Mouse (Mus musculus): Measurements from ENCODE around the gene Ier3. TPM values are rescaled to one million over a fixed set of nuclear protein-coding genes. Genes with fewer than 3 reads are reported as not detected.
A peak's percentile ranks its signal among the peaks of the same experiment; 100 is the strongest.

Gene Ier3
- total and polyA plus RNA-seq, 2 experiments from 2014 or later, result 19.4 TPM

DNA sequence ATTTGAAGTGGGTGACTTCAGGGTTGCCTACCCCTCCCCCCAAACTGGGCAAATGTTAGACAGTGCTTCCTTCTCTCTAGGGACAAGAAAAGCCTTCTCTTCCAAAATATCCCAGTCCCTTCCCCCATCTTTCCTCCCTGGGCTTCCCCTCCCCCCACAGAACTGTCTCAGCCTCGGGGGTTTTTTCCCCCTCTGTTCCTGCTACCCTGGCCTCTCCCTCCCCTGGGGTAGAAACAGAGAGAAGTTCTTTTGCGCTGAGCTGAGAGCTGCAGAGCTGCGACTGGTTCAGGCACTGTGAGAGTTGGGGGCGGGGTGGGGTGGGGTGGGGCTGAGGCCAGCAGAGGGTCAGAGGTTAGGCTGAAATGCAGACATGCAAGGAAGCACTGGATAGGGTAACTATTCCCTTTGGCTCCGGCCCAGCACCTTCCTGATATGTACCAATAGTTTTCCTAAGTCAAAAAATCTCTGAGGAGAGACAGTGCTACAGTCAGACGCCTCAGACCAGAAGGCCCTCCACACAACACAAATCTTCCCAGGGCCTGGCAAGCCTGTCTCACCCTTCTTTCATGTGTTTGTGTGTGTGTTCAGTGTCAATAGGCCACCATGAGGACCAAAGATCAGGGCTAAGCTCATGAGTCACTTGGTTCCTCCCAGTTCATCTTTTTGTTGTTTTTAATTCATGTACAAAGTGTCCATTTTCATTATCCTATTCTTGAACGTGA, 48.0 kb downstream of the Ier3 start:
- DNase-seq (ENCODE audit: low spot score), result peak; percentile 58
- no peaks in the 10 kb centered on the region for H3K9me3 ChIP-seq (ENCODE audit: low read length)
- H3K4me2 ChIP-seq (ENCODE audit: low read depth, low read length), result peak overlapping the region; percentile 93
- no peak for ATAC-seq
- no peaks in the 10 kb centered on the region for H3K27me3 ChIP-seq (ENCODE audit: insufficient read depth, low read length)
- TF ChIP-seq CTCF (IDR thresholded peaks at IDR 0.05; ENCODE audit: low read depth), result no peak
- peaks cover 19% of the 10 kb centered on the region for H3K4me1 ChIP-seq (ENCODE audit: insufficient read depth, low read length)
- peak overlapping the region; percentile 56 for H3K4me3 ChIP-seq (ENCODE audit: low read length)
- peak overlapping the region; percentile 95 for H3K27ac ChIP-seq
- no peaks in the 10 kb centered on the region for H3K36me3 ChIP-seq (ENCODE audit: insufficient read depth, low read length)
- H3K9ac ChIP-seq (replicated peaks; ENCODE audit: low read length), result peak overlapping the region; percentile 84
- 2% methylated on average over 7 of the region's 7 CpGs for WGBS

DNA sequence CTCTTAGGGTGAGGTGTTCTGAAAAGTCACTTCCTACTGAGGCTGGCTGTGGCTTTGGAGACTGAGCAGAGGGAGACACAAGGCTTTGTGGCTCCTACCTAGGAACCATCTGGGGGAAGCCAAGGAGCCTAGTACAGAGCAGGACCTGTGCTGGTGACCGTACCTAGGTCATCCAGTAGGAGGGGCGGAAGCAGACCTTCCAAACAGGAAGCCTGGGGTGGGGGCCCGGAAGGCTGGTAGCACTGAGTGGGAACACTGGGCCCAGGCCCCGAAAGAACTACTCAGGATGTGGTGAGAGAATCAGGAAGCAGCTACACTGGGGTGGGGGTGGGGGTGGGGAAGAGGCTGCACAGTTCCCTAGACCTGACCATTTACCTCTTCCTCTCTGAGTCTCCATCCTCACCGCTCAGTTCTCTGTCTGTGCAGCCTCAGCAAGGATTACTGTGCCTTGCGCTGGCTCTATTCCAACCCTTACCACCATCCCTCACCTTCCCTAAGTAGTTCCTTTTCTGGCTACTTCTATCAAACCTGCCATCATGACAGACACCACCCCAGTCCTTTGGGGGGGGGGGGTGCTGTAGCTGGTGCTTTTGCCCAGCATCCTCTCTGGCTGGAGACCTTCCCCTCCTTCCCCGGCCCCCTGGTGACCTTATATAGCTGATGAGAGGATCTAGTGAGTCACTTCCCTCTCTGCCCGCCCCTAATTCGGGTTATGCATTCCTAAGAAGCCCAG, 48.8 kb downstream of the Ier3 start:
- 65% methylated on average over 8 of the region's 9 CpGs for WGBS
- ATAC-seq, result no peak
- peak overlapping the region; percentile 56 for H3K4me3 ChIP-seq (ENCODE audit: low read length)
- no peaks in the 10 kb centered on the region for H3K9me3 ChIP-seq (ENCODE audit: low read length)
- no peaks in the 10 kb centered on the region for H3K27me3 ChIP-seq (ENCODE audit: insufficient read depth, low read length)
- peak overlapping the region; percentile 24; the same call in 1 of the 2 replicates for H3K9ac ChIP-seq (replicated peaks; ENCODE audit: low read length)
- TF ChIP-seq CTCF (IDR thresholded peaks at IDR 0.05; ENCODE audit: low read depth), result no peak
- H3K27ac ChIP-seq, result peak overlapping the region; percentile 95
- peaks cover 19% of the 10 kb centered on the region for H3K4me1 ChIP-seq (ENCODE audit: insufficient read depth, low read length)
- DNase-seq (ENCODE audit: low spot score), result no peak
- peak overlapping the region; percentile 93 for H3K4me2 ChIP-seq (ENCODE audit: low read depth, low read length)
- peaks cover 3% of the 10 kb centered on the region; the same call in 1 of the 2 replicates for H3K36me3 ChIP-seq (ENCODE audit: insufficient read depth, low read length)

GRCm38 (mm10) chr17:35870884-35871696, 49.6 kb downstream of the Ier3 start:
- H3K4me3 ChIP-seq (ENCODE audit: low read length), result peak overlapping the region; percentile 56; the same call in 1 of the 2 replicates
- no peaks in the 10 kb centered on the region for H3K27me3 ChIP-seq (ENCODE audit: insufficient read depth, low read length)
- ATAC-seq (no peak), DNase-seq (ENCODE audit: low spot score) (peak; percentile 23)
- no peak overlapping the region for H3K9ac ChIP-seq (replicated peaks; ENCODE audit: low read length)
- H3K4me2 ChIP-seq (ENCODE audit: low read depth, low read length), result peak overlapping the region; percentile 93
- H3K36me3 ChIP-seq (ENCODE audit: insufficient read depth, low read length), result peaks cover 3% of the 10 kb centered on the region; the same call in 1 of the 2 replicates
- peak overlapping the region; percentile 95; the same call in 1 of the 2 replicates for H3K27ac ChIP-seq
- no peaks in the 10 kb centered on the region for H3K9me3 ChIP-seq (ENCODE audit: low read length)
- 77% methylated on average over 8 of the region's 8 CpGs for WGBS
- peaks cover 19% of the 10 kb centered on the region for H3K4me1 ChIP-seq (ENCODE audit: insufficient read depth, low read length)
- peak; percentile 73 for TF ChIP-seq CTCF (IDR thresholded peaks at IDR 0.05; ENCODE audit: low read depth)

Small RNAs within 50 kb of the gene (microRNA-seq; reads per million reads assigned to microRNA genes)
- gene Gm28033, result 0 to 0.18 reads per million in 2 experiments

Other genes starting within 250 kb of the Ier3 start
- gene Sfta2, start 220.1 kb upstream of the Ier3 start, total RNA-seq (2014; rRNA removed), result not detected in 2 replicates
- not detected in 2 replicates for gene Sfta2, start 220.1 kb upstream of the Ier3 start, polyA plus RNA-seq (2015; fragmentation: Nextera tagmentation; extraction: Ambion mirVana)
- gene Gm9573, start 195.0 kb upstream of the Ier3 start, total RNA-seq (2014; rRNA removed), result not detected in 2 replicates
- gene Gm9573, start 195.0 kb upstream of the Ier3 start, polyA plus RNA-seq (2015; fragmentation: Nextera tagmentation; extraction: Ambion mirVana), result not detected in 2 replicates
- gene Mucl3, start 178.0 kb upstream of the Ier3 start, total RNA-seq (2014; rRNA removed), result 0.61 TPM in 1 of 2 replicates, not detected in the other
- 0.10 TPM in 1 of 2 replicates, not detected in the other for gene Mucl3, start 178.0 kb upstream of the Ier3 start, polyA plus RNA-seq (2015; fragmentation: Nextera tagmentation; extraction: Ambion mirVana)
- gene Vars2, start 154.1 kb upstream of the Ier3 start, total RNA-seq (2014; rRNA removed), result 37.3 and 46.8 TPM in 2 replicates
- 12.6 and 14.8 TPM in 2 replicates for gene Vars2, start 154.1 kb upstream of the Ier3 start, polyA plus RNA-seq (2015; fragmentation: Nextera tagmentation; extraction: Ambion mirVana)
- gene Gtf2h4, start 147.9 kb upstream of the Ier3 start, total RNA-seq (2014; rRNA removed), result 26.1 and 27.2 TPM in 2 replicates
- 18.6 and 21.3 TPM in 2 replicates for gene Gtf2h4, start 147.9 kb upstream of the Ier3 start, polyA plus RNA-seq (2015; fragmentation: Nextera tagmentation; extraction: Ambion mirVana)
- gene Ddr1, start 117.1 kb upstream of the Ier3 start, total RNA-seq (2014; rRNA removed), result 108 and 139 TPM in 2 replicates
- gene Ddr1, start 117.1 kb upstream of the Ier3 start, polyA plus RNA-seq (2015; fragmentation: Nextera tagmentation; extraction: Ambion mirVana), result 63.3 and 66.3 TPM in 2 replicates
- 94.1 and 142 TPM in 2 replicates for gene Flot1, start 1.5 kb downstream of the Ier3 start, total RNA-seq (2014; rRNA removed)
- gene Flot1, start 1.5 kb downstream of the Ier3 start, polyA plus RNA-seq (2015; fragmentation: Nextera tagmentation; extraction: Ambion mirVana), result 162 TPM in 2 replicates
- gene Tubb5, start 16.6 kb downstream of the Ier3 start, total RNA-seq (2014; rRNA removed), result 3,311 and 3,326 TPM in 2 replicates
- 1,502 and 1,606 TPM in 2 replicates for gene Tubb5, start 16.6 kb downstream of the Ier3 start, polyA plus RNA-seq (2015; fragmentation: Nextera tagmentation; extraction: Ambion mirVana)
- gene Mdc1, start 19.8 kb downstream of the Ier3 start, total RNA-seq (2014; rRNA removed), result 14.7 and 26.7 TPM in 2 replicates
- gene Mdc1, start 19.8 kb downstream of the Ier3 start, polyA plus RNA-seq (2015; fragmentation: Nextera tagmentation; extraction: Ambion mirVana), result 3.9 and 4.1 TPM in 2 replicates
- gene Nrm, start 39.6 kb downstream of the Ier3 start, total RNA-seq (2014; rRNA removed), result 14.7 and 27.2 TPM in 2 replicates
- gene Nrm, start 39.6 kb downstream of the Ier3 start, polyA plus RNA-seq (2015; fragmentation: Nextera tagmentation; extraction: Ambion mirVana), result 24.6 and 25.7 TPM in 2 replicates
- gene Ppp1r18, start 43.9 kb downstream of the Ier3 start, total RNA-seq (2014; rRNA removed), result 32.0 and 34.3 TPM in 2 replicates
- gene Ppp1r18, start 43.9 kb downstream of the Ier3 start, polyA plus RNA-seq (2015; fragmentation: Nextera tagmentation; extraction: Ambion mirVana), result 18.4 and 19.3 TPM in 2 replicates
- 31.3 and 33.2 TPM in 2 replicates for gene Dhx16, start 58.1 kb downstream of the Ier3 start, total RNA-seq (2014; rRNA removed)
- gene Dhx16, start 58.1 kb downstream of the Ier3 start, polyA plus RNA-seq (2015; fragmentation: Nextera tagmentation; extraction: Ambion mirVana), result 22.9 and 23.1 TPM in 2 replicates
- gene 2310061I04Rik, start 75.7 kb downstream of the Ier3 start, total RNA-seq (2014; rRNA removed), result 39.8 and 49.2 TPM in 2 replicates
- gene 2310061I04Rik, start 75.7 kb downstream of the Ier3 start, polyA plus RNA-seq (2015; fragmentation: Nextera tagmentation; extraction: Ambion mirVana), result 69.0 and 74.3 TPM in 2 replicates
- 163 and 169 TPM in 2 replicates for gene Atat1, start 88.4 kb downstream of the Ier3 start, total RNA-seq (2014; rRNA removed)
- gene Atat1, start 88.4 kb downstream of the Ier3 start, polyA plus RNA-seq (2015; fragmentation: Nextera tagmentation; extraction: Ambion mirVana), result 222 and 225 TPM in 2 replicates
- gene Mrps18b, start 94.7 kb downstream of the Ier3 start, total RNA-seq (2014; rRNA removed), result 42.9 and 45.9 TPM in 2 replicates
- 66.6 and 72.2 TPM in 2 replicates for gene Mrps18b, start 94.7 kb downstream of the Ier3 start, polyA plus RNA-seq (2015; fragmentation: Nextera tagmentation; extraction: Ambion mirVana)
- gene Ppp1r10, start 94.8 kb downstream of the Ier3 start, total RNA-seq (2014; rRNA removed), result 37.5 and 44.0 TPM in 2 replicates
- gene Ppp1r10, start 94.8 kb downstream of the Ier3 start, polyA plus RNA-seq (2015; fragmentation: Nextera tagmentation; extraction: Ambion mirVana), result 20.3 and 22.5 TPM in 2 replicates
- 47.7 and 57.3 TPM in 2 replicates for gene Abcf1, start 148.1 kb downstream of the Ier3 start, total RNA-seq (2014; rRNA removed)
- 94.5 and 99.4 TPM in 2 replicates for gene Abcf1, start 148.1 kb downstream of the Ier3 start, polyA plus RNA-seq (2015; fragmentation: Nextera tagmentation; extraction: Ambion mirVana)
- 101 and 106 TPM in 2 replicates for gene Gnl1, start 158.2 kb downstream of the Ier3 start, total RNA-seq (2014; rRNA removed)
- gene Gnl1, start 158.2 kb downstream of the Ier3 start, polyA plus RNA-seq (2015; fragmentation: Nextera tagmentation; extraction: Ambion mirVana), result 75.8 and 76.2 TPM in 2 replicates
- gene Prr3, start 158.6 kb downstream of the Ier3 start, total RNA-seq (2014; rRNA removed), result 39.9 and 46.7 TPM in 2 replicates
- 72.7 and 81.9 TPM in 2 replicates for gene Prr3, start 158.6 kb downstream of the Ier3 start, polyA plus RNA-seq (2015; fragmentation: Nextera tagmentation; extraction: Ambion mirVana)
- gene H2-T24, start 198.9 kb downstream of the Ier3 start, total RNA-seq (2014; rRNA removed), result 0.10 and 0.11 TPM in 2 replicates
- 7.1 and 7.7 TPM in 2 replicates for gene H2-T24, start 198.9 kb downstream of the Ier3 start, polyA plus RNA-seq (2015; fragmentation: Nextera tagmentation; extraction: Ambion mirVana)
- gene H2-T23, start 211.2 kb downstream of the Ier3 start, total RNA-seq (2014; rRNA removed), result 6.6 and 7.3 TPM in 2 replicates
- 8.8 and 9.4 TPM in 2 replicates for gene H2-T23, start 211.2 kb downstream of the Ier3 start, polyA plus RNA-seq (2015; fragmentation: Nextera tagmentation; extraction: Ambion mirVana)
- 10.0 and 15.4 TPM in 2 replicates for gene H2-T22, start 221.1 kb downstream of the Ier3 start, total RNA-seq (2014; rRNA removed)
- 9.1 and 11.8 TPM in 2 replicates for gene H2-T22, start 221.1 kb downstream of the Ier3 start, polyA plus RNA-seq (2015; fragmentation: Nextera tagmentation; extraction: Ambion mirVana)
- gene Gm6034, start 221.3 kb downstream of the Ier3 start, total RNA-seq (2014; rRNA removed), result not detected in 2 replicates
- not detected in 2 replicates for gene Gm6034, start 221.3 kb downstream of the Ier3 start, polyA plus RNA-seq (2015; fragmentation: Nextera tagmentation; extraction: Ambion mirVana)
- gene Gm11127, start 236.7 kb downstream of the Ier3 start, total RNA-seq (2014; rRNA removed), result not detected in 2 replicates
- not detected in 2 replicates for gene Gm11127, start 236.7 kb downstream of the Ier3 start, polyA plus RNA-seq (2015; fragmentation: Nextera tagmentation; extraction: Ambion mirVana)

Data from hindbrain, postnatal 0 days (tissue).